Mouse (Mus musculus) midbrain, embryonic 11.5 days (tissue): ENCODE measurements around the gene Add1. TPM values are rescaled to one million over a fixed set of nuclear protein-coding genes. Genes with fewer than 3 reads are reported as not detected.
"Not testable (repeated sequence)": the region's sequence is repeated elsewhere in the genome, so short reads cannot be mapped to it uniquely, and the experiment has no call there.

Experiments used
- ATAC-seq: fragments of 200-750 bp; cut with Nextera tagmentation; 2 replicates; pipeline ENCODE4 v1.8.0; 2017; ENCODE audit warnings: moderate TSS enrichment, moderate library complexity; ENCODE audit not compliant: low FRiP score
- DNase-seq: peaks from one replicate; pipeline ENCODE4 v3.0.0; 2015; ENCODE audit warnings: low spot score; ENCODE audit errors: missing footprints
- H3K27ac ChIP-seq: fragments of 300-500 bp; sonication (generic); 2 replicates; pipeline ENCODE4 v1.5.1; 2014; ENCODE audit warnings: low read depth, low read length
- H3K27me3 ChIP-seq: fragments of 300-500 bp; sonication (generic); 2 replicates; pipeline ENCODE4 v1.6.1; 2014; ENCODE audit warnings: mild to moderate bottlenecking, low read length, moderate library complexity, mixed read lengths; ENCODE audit not compliant: control insufficient read depth, insufficient read depth
- H3K36me3 ChIP-seq: fragments of 300-500 bp; sonication (generic); 2 replicates; pipeline ENCODE4 v1.6.1; 2014; ENCODE audit warnings: mild to moderate bottlenecking, low read length, moderate library complexity, mixed read lengths; ENCODE audit not compliant: control insufficient read depth, insufficient read depth
- H3K4me1 ChIP-seq: fragments of 300-500 bp; sonication (generic); 2 replicates; pipeline ENCODE4 v1.6.1; 2014; ENCODE audit warnings: low read length; ENCODE audit not compliant: control insufficient read depth, insufficient read depth
- H3K4me2 ChIP-seq: fragments of 300-500 bp; sonication (generic); 2 replicates; pipeline ENCODE4 v1.6.1; 2014; ENCODE audit warnings: mild to moderate bottlenecking, moderate library complexity
- H3K4me3 ChIP-seq: fragments of 300-500 bp; sonication (generic); 2 replicates; pipeline ENCODE4 v1.5.1; 2014; ENCODE audit warnings: low read depth, low read length
- H3K9ac ChIP-seq: fragments of 300-500 bp; sonication (generic); 2 replicates; pipeline ENCODE4 v1.6.1; 2014; ENCODE audit warnings: low read length
- H3K9me3 ChIP-seq: fragments of 300-500 bp; sonication (generic); 2 replicates; pipeline ENCODE4 v1.6.1; 2016; ENCODE audit warnings: low read length; ENCODE audit not compliant: control insufficient read depth
- WGBS: fragments of 180-500 bp; shearing (Covaris S2); extraction: QIAGEN DNeasy Blood & Tissue Kit; methylation state at CpG from one replicate; pipeline ENCODE4 v1.1.7; 2014; 5-methylcytosine and 5-hydroxymethylcytosine counted together
- polyA plus RNA-seq: library from polyadenylated mRNA; unstranded; fragments of >200 nt; fragmentation: Nextera tagmentation; extraction: Ambion mirVana; gene quantifications from 2 replicates; pipeline ENCODE4 v1.2.1, GENCODE M21; 2014

Gene Add1
- polyA plus RNA-seq, 1 experiment from 2014 or later = 160 TPM

GRCm38 (mm10) chr5:34590059-34590458 lies 16.6 kb downstream of the Add1 start:
- ATAC-seq = no peak
- 4% methylated on average over 5 of the region's 5 CpGs for WGBS
- H3K27ac ChIP-seq = no peak overlapping the region
- DNase-seq = no peak
- peak overlapping the region; percentile 4; the same call in 1 of the 2 replicates for H3K9ac ChIP-seq
- H3K4me3 ChIP-seq = no peak overlapping the region
- no peaks in the 10 kb centered on the region for H3K27me3 ChIP-seq
- H3K9me3 ChIP-seq = no peaks in the 10 kb centered on the region
- no peaks in the 10 kb centered on the region; the same call in 1 of the 2 replicates for H3K36me3 ChIP-seq
- peaks cover 20% of the 10 kb centered on the region for H3K4me1 ChIP-seq
- no peak overlapping the region for H3K4me2 ChIP-seq

DNA sequence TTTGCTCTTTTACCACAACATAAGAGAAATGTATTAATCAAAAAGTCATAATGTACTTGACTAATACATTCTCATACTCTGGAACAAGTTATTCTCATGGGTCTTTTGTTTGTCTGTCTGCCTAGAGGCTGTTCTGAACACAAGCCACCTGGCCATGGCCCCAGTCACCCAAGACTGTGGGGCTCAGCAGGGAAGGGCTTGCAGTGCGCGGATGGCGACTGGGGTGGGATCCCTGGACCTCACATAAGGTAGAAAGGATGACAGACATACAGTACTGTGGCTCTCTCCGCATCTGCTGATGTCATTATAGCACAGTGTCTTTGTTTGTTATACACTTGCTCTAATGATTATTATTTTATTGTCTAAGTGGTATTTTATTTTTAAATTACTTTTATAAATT lies 17.2 kb downstream of the Add1 start:
- Histone ChIP-seq H3K4me3 (no peak overlapping the region), H3K9me3 (no peaks in the 10 kb centered on the region), H3K27ac (no peak overlapping the region), H3K4me2 (no peak overlapping the region), H3K36me3 (no peaks in the 10 kb centered on the region; the same call in 1 of the 2 replicates), H3K27me3 (no peaks in the 10 kb centered on the region), H3K9ac (no peak overlapping the region), H3K4me1 (peaks cover 20% of the 10 kb centered on the region)
- no peak for DNase-seq
- ATAC-seq = no peak
- 35% methylated on average over 4 of the region's 4 CpGs for WGBS

- WGBS = 27% methylated on average over 5 of the region's 5 CpGs
- DNase-seq (no peak), ATAC-seq (no peak)
- peaks cover 20% of the 10 kb centered on the region for H3K4me1 ChIP-seq
- H3K4me2 ChIP-seq = no peak overlapping the region
- no peak overlapping the region for H3K9ac ChIP-seq
- H3K27ac ChIP-seq = no peak overlapping the region
- no peaks in the 10 kb centered on the region; the same call in 1 of the 2 replicates for H3K36me3 ChIP-seq
- no peaks in the 10 kb centered on the region for H3K27me3 ChIP-seq
- no peak overlapping the region for H3K4me3 ChIP-seq
- H3K9me3 ChIP-seq = no peaks in the 10 kb centered on the region
These were observed 18.0 kb downstream of the Add1 start for GRCm38 (mm10) chr5:34591388-34592004.

DNA sequence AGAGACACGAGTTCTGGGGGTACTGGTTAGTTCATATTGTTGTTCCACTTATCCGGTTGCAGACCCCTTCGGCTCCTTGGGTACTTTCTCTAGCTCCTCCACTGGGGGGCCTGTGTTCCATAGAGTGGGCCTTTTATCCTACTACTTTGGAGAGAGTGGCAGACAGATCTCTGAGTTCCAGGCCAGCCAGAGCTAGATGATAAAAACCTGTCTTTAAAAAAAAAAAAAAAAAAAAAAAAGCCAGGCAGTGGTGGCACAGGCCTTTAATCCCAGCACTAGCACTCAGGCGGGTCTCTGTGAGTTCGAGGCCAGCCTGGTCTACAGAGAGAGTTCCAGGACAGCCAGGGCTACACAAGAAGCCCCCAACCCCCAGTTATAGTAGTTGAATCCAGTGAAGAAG lies 18.8 kb downstream of the Add1 start:
- not testable (repeated sequence) for H3K27ac ChIP-seq, H3K4me2 ChIP-seq, ATAC-seq, H3K9ac ChIP-seq, DNase-seq, H3K9me3 ChIP-seq, H3K27me3 ChIP-seq, H3K36me3 ChIP-seq, H3K4me3 ChIP-seq
- peaks cover 16% of the 10 kb centered on the region for H3K4me1 ChIP-seq
- WGBS = 74% methylated on average over 5 of the region's 5 CpGs

GRCm38 (mm10) chr5:34592666-34593065 lies 19.2 kb downstream of the Add1 start:
- no peaks in the 10 kb centered on the region for H3K27me3 ChIP-seq
- H3K4me1 ChIP-seq = peaks cover 14% of the 10 kb centered on the region
- no peak overlapping the region for H3K9ac ChIP-seq
- WGBS = 89% methylated on average over 6 of the region's 6 CpGs
- no peaks in the 10 kb centered on the region for H3K9me3 ChIP-seq
- DNase-seq (no peak), ATAC-seq (no peak)
- H3K36me3 ChIP-seq = no peaks in the 10 kb centered on the region; the same call in 1 of the 2 replicates
- H3K4me2 ChIP-seq = no peak overlapping the region
- H3K4me3 ChIP-seq = no peak overlapping the region
- no peak overlapping the region for H3K27ac ChIP-seq

DNA sequence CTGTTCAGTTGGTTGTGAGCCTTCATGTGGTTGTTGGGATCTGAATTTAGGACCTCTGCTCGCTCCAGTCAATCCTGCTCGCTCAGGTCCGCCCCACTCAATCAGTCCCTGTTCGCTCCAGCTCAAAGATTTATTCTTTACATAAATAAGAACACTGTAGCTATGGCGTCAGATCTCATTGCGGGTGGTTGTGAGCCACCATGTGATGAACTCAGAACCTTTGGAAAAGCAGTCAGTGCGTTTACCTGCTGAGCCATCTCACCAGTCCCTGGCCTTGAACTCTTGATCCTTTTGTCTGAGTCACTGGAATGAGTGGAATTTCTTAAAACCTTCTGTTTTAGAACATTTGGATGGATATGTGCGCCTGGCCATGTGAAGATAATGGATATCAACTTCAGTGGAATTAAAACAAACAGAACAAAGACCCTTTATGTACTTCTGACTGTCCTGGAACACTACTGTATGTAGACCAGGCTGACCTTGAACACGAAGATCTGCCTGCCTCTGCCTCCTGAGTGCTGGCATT lies 19.8 kb downstream of the Add1 start:
- no peaks in the 10 kb centered on the region for H3K9me3 ChIP-seq

GRCm38 (mm10) chr5:34604576-34604975 lies 31.1 kb downstream of the Add1 start:
- Histone ChIP-seq H3K9ac (no peak overlapping the region), H3K27me3 (no peaks in the 10 kb centered on the region), H3K4me1 (no peaks in the 10 kb centered on the region), H3K9me3 (no peaks in the 10 kb centered on the region), H3K4me2 (no peak overlapping the region), H3K4me3 (no peak overlapping the region), H3K27ac (no peak overlapping the region), H3K36me3 (peaks cover 5% of the 10 kb centered on the region; the same call in 1 of the 2 replicates)
- DNase-seq (no peak), ATAC-seq (no peak)
- WGBS = 98% methylated on average over 5 of the region's 5 CpGs

More for the DNA sequence above, 19.8 kb downstream of the Add1 start:
- WGBS = 94% methylated on average over 9 of the region's 9 CpGs
- DNase-seq (no peak), ATAC-seq (no peak)
- Histone ChIP-seq H3K27ac (no peak overlapping the region), H3K4me2 (no peak overlapping the region), H3K4me3 (no peak overlapping the region), H3K4me1 (peaks cover 14% of the 10 kb centered on the region), H3K9ac (no peak overlapping the region), H3K36me3 (no peaks in the 10 kb centered on the region; the same call in 1 of the 2 replicates), H3K27me3 (no peaks in the 10 kb centered on the region)

GRCm38 (mm10) chr5:34607100-34607880 lies 33.8 kb downstream of the Add1 start:
- Histone ChIP-seq H3K27me3 (no peaks in the 10 kb centered on the region), H3K4me2 (no peak overlapping the region), H3K9me3 (no peaks in the 10 kb centered on the region), H3K4me3 (no peak overlapping the region), H3K9ac (no peak overlapping the region), H3K27ac (no peak overlapping the region), H3K36me3 (peaks cover 9% of the 10 kb centered on the region), H3K4me1 (no peaks in the 10 kb centered on the region)
- DNase-seq = no peak
- ATAC-seq = no peak
- WGBS = 88% methylated on average over 8 of the region's 8 CpGs

- no peak for DNase-seq
- Histone ChIP-seq H3K4me2 (no peak overlapping the region), H3K9ac (no peak overlapping the region), H3K36me3 (peaks cover 10% of the 10 kb centered on the region), H3K27me3 (no peaks in the 10 kb centered on the region), H3K27ac (no peak overlapping the region), H3K4me1 (no peaks in the 10 kb centered on the region), H3K9me3 (no peaks in the 10 kb centered on the region), H3K4me3 (no peak overlapping the region)
- ATAC-seq = no peak
- WGBS = 88% methylated on average over 3 of the region's 3 CpGs
These were observed 34.8 kb downstream of the Add1 start for GRCm38 (mm10) chr5:34608226-34608625.
